Mouse (Mus musculus) forebrain, embryonic 11.5 days (tissue): Measurements from ENCODE around the gene Msh5. TPM values are rescaled to one million over a fixed set of nuclear protein-coding genes. Genes with fewer than 3 reads are reported as not detected.

Experiments used
- ATAC-seq: fragments of 200-750 bp; cut with Nextera tagmentation; replicated peaks from 2 replicates; pipeline ENCODE4 v1.8.0; 2017; ENCODE audit warnings: moderate TSS enrichment; ENCODE audit not compliant: low FRiP score
- DNase-seq: peaks from one replicate; pipeline ENCODE4 v3.0.0-alpha.2; 2017; ENCODE audit warnings: low spot score
- H3K27ac ChIP-seq: fragments of 300-500 bp; sonication (generic); 2 replicates; pipeline ENCODE4 v1.5.1; 2014; ENCODE audit warnings: low read depth, low read length
- H3K27me3 ChIP-seq: fragments of 300-500 bp; sonication (generic); 2 replicates; pipeline ENCODE4 v1.6.1; 2014; ENCODE audit warnings: mild to moderate bottlenecking, low read length, mixed read lengths; ENCODE audit not compliant: control insufficient read depth, insufficient read depth
- H3K36me3 ChIP-seq: fragments of 300-500 bp; sonication (generic); 2 replicates; pipeline ENCODE4 v1.6.1; 2014; ENCODE audit warnings: mild to moderate bottlenecking, low read length, moderate library complexity, mixed read lengths; ENCODE audit not compliant: control insufficient read depth, insufficient read depth
- H3K4me1 ChIP-seq: fragments of 300-500 bp; sonication (generic); replicated peaks from 2 replicates; pipeline ENCODE4 v1.6.1; 2014; ENCODE audit warnings: low read length, mixed read lengths; ENCODE audit not compliant: control insufficient read depth, insufficient read depth
- H3K4me2 ChIP-seq: fragments of 300-500 bp; sonication (generic); 2 replicates; pipeline ENCODE4 v1.6.1; 2014; ENCODE audit warnings: low read depth, mild to moderate bottlenecking, low read length, moderate library complexity, mixed read lengths; ENCODE audit not compliant: severe bottlenecking
- H3K4me3 ChIP-seq: fragments of 300-500 bp; sonication (generic); 2 replicates; pipeline ENCODE4 v1.5.1; 2014; ENCODE audit warnings: low read depth, low read length
- H3K9ac ChIP-seq: fragments of 300-500 bp; sonication (generic); 2 replicates; pipeline ENCODE4 v1.6.1; 2014; ENCODE audit warnings: low read length
- H3K9me3 ChIP-seq: fragments of 300-500 bp; sonication (generic); 2 replicates; pipeline ENCODE4 v1.6.1; 2016; ENCODE audit warnings: low read length, mixed read lengths; ENCODE audit not compliant: control insufficient read depth
- WGBS: fragments of 180-500 bp; shearing (Covaris S2); extraction: QIAGEN DNeasy Blood & Tissue Kit; methylation state at CpG from one replicate; pipeline ENCODE4 v1.1.7; 2014; 5-methylcytosine and 5-hydroxymethylcytosine counted together
- polyA plus RNA-seq: library from polyadenylated mRNA; unstranded; fragments of >200 nt; fragmentation: Nextera tagmentation; extraction: Ambion mirVana; gene quantifications from 2 replicates; pipeline ENCODE4 v1.2.1, GENCODE M21; 2014

Msh5 gene
- polyA plus RNA-seq, 1 experiment from 2014 or later = 7.9 TPM

- no peak overlapping the region for H3K27ac ChIP-seq
- DNase-seq (no peak), ATAC-seq (no peak)
- no peak overlapping the region for H3K4me3 ChIP-seq
- WGBS = 87% methylated on average over 5 of the region's 5 CpGs
- H3K27me3 ChIP-seq = no peaks in the 10 kb centered on the region
- H3K9me3 ChIP-seq = no peaks in the 10 kb centered on the region
- H3K4me1 ChIP-seq = peaks cover 13% of the 10 kb centered on the region
- no peaks in the 10 kb centered on the region; the same call in 1 of the 2 replicates for H3K36me3 ChIP-seq
- no peak overlapping the region for H3K4me2 ChIP-seq
- no peak overlapping the region for H3K9ac ChIP-seq
These were observed 23.3 kb downstream of the Msh5 start for GRCm38 (mm10) chr17:35023221-35023620.

DNA sequence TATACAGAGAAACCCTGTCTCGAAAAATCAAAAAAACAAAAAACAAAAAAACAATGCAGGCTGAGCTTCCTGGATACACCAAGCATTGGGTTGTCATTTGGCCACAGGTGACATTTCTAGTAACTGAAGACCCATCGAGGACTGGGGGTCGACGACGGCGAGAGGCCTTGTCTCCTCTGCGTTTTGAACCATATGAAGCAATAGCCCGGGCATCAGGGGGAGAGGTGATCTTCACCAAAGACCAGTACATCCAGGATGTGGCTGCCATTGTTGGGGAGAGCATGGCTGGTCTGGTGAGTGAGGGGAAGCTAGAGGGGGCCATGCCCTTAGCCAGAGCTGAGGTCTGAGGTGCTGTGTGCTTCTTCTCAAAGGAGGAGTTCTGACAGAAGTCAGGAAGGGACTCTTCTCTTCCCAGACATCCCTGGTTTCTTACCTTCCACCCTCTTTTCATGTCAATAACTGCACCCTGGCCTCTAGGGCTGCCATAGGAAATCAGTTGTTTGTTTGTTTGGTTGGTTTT lies 23.9 kb downstream of the Msh5 start:
- no peaks in the 10 kb centered on the region for H3K9me3 ChIP-seq
- H3K4me2 ChIP-seq = no peak overlapping the region
- WGBS = 93% methylated on average over 8 of the region's 8 CpGs
- ATAC-seq = no peak
- H3K36me3 ChIP-seq = no peaks in the 10 kb centered on the region; the same call in 1 of the 2 replicates
- H3K9ac ChIP-seq = no peak overlapping the region; the same call in 1 of the 2 replicates
- H3K27ac ChIP-seq = no peak overlapping the region
- peaks cover 10% of the 10 kb centered on the region for H3K4me1 ChIP-seq
- H3K27me3 ChIP-seq = no peaks in the 10 kb centered on the region
- peak; percentile 44 for DNase-seq
- no peak overlapping the region for H3K4me3 ChIP-seq

GRCm38 (mm10) chr17:35021842-35022477 lies 24.6 kb downstream of the Msh5 start:
- Histone ChIP-seq H3K27me3 (no peaks in the 10 kb centered on the region), H3K4me3 (no peak overlapping the region), H3K4me2 (no peak overlapping the region), H3K9ac (no peak overlapping the region), H3K4me1 (peaks cover 6% of the 10 kb centered on the region), H3K9me3 (no peaks in the 10 kb centered on the region), H3K36me3 (no peaks in the 10 kb centered on the region; the same call in 1 of the 2 replicates), H3K27ac (no peak overlapping the region)
- ATAC-seq (no peak), DNase-seq (peak; percentile 50)
- WGBS = 58% methylated on average over 6 of the region's 6 CpGs

GRCm38 (mm10) chr17:35021163-35021808 lies 25.3 kb downstream of the Msh5 start:
- H3K4me3 ChIP-seq = no peak overlapping the region
- peak overlapping the region; percentile 23; the same call in 1 of the 2 replicates for H3K9ac ChIP-seq
- H3K4me1 ChIP-seq = peaks cover 6% of the 10 kb centered on the region
- DNase-seq (peak; percentile 93), ATAC-seq (peak; percentile 64)
- 5% methylated on average over 17 of the region's 17 CpGs for WGBS
- peak overlapping the region; percentile 27 for H3K4me2 ChIP-seq
- no peaks in the 10 kb centered on the region for H3K9me3 ChIP-seq
- no peaks in the 10 kb centered on the region; the same call in 1 of the 2 replicates for H3K36me3 ChIP-seq
- H3K27ac ChIP-seq = no peak overlapping the region
- no peaks in the 10 kb centered on the region for H3K27me3 ChIP-seq

GRCm38 (mm10) chr17:35020551-35020950 lies 26.0 kb downstream of the Msh5 start:
- Histone ChIP-seq H3K27me3 (no peaks in the 10 kb centered on the region), H3K27ac (no peak overlapping the region), H3K4me3 (no peak overlapping the region), H3K36me3 (peaks cover 5% of the 10 kb centered on the region), H3K4me1 (peaks cover 6% of the 10 kb centered on the region), H3K4me2 (no peak overlapping the region), H3K9ac (no peak overlapping the region), H3K9me3 (no peaks in the 10 kb centered on the region)
- ATAC-seq (no peak), DNase-seq (peak; percentile 44)
- 85% methylated on average over 8 of the region's 8 CpGs for WGBS

DNA sequence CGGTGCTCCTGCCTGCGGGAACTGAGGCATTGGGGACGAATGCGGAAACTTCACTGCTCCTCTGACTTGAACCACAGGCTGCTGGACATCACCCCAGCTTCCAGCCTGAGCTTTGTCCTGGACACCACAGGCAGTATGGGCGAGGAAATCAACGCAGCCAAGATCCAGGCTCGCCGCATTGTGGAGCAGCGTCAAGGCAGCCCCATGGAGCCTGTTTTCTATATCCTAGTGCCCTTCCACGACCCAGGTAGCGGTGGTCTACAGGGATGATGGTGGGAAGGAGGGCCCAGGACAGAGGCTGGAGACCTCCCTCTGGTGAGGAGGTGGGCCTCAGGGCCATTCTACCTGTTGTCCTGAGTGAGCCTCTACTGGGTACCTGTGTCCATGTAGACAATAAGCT lies 26.7 kb downstream of the Msh5 start:
- 76% methylated on average over 11 of the region's 11 CpGs for WGBS
- peak; percentile 55 for DNase-seq
- Histone ChIP-seq H3K27me3 (no peaks in the 10 kb centered on the region), H3K4me1 (peaks cover 6% of the 10 kb centered on the region), H3K9ac (no peak overlapping the region), H3K36me3 (peaks cover 5% of the 10 kb centered on the region), H3K27ac (no peak overlapping the region), H3K9me3 (no peaks in the 10 kb centered on the region), H3K4me2 (no peak overlapping the region), H3K4me3 (no peak overlapping the region)
- no peak for ATAC-seq

DNA sequence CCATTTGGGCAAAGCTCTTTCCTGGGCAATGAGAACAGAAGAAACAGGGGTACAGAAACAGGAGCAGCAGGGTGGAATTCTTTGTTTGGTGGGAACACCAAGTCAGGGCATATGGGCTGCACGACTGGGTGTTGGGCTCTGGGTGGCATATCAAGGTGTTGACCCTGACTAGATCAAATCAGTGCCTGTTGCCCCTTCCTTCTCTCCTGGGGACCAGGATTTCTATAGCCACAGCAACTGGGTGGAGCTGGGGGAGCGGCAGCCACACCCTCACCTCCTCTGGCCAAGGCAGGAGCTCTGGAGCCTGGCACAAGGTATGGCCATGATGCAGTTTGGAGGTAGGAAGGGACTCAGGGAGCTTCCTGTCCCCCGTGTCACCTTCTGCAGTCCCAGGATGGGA lies 28.4 kb downstream of the Msh5 start:
- Histone ChIP-seq H3K4me2 (no peak overlapping the region), H3K9me3 (no peaks in the 10 kb centered on the region), H3K36me3 (peaks cover 15% of the 10 kb centered on the region), H3K27me3 (no peaks in the 10 kb centered on the region), H3K9ac (no peak overlapping the region), H3K27ac (no peak overlapping the region), H3K4me1 (peaks cover 6% of the 10 kb centered on the region), H3K4me3 (no peak overlapping the region)
- DNase-seq (peak; percentile 46), ATAC-seq (no peak)
- 86% methylated on average over 3 of the region's 3 CpGs for WGBS

DNA sequence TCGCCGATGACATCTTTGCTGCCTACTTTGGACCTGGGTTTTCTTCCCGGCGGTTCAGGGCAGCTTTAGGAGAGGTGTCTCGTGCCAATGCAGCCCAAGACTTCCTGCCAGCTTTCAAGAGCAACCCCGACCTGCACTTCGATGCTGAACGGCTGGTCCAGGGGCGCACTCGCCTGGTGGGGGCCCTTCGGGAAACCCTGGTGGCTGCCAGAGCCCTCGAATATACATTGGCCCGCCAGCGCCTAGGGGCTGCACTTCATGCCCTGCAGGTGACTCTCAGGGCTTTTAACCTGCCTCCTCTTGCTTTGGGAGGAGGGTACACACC lies 28.9 kb downstream of the Msh5 start:
- DNase-seq (peak; percentile 51), ATAC-seq (no peak)
- no peak overlapping the region for H3K9ac ChIP-seq
- 81% methylated on average over 14 of the region's 14 CpGs for WGBS
- H3K4me1 ChIP-seq = peaks cover 6% of the 10 kb centered on the region
- H3K9me3 ChIP-seq = no peaks in the 10 kb centered on the region
- no peak overlapping the region for H3K27ac ChIP-seq
- H3K4me2 ChIP-seq = no peak overlapping the region
- H3K36me3 ChIP-seq = peaks cover 19% of the 10 kb centered on the region
- H3K27me3 ChIP-seq = no peaks in the 10 kb centered on the region
- H3K4me3 ChIP-seq = no peak overlapping the region
